Mouse (Mus musculus) CD4-positive helper T cell, adult 2 months (primary cell): ENCODE data around the gene Des.

Experiments
- DNase-seq: peaks from one replicate; pipeline ENCODE4 v3.0.0-alpha.2; 2012; ENCODE audit warnings: low read depth, missing footprints, low spot score

Des gene

DNA sequence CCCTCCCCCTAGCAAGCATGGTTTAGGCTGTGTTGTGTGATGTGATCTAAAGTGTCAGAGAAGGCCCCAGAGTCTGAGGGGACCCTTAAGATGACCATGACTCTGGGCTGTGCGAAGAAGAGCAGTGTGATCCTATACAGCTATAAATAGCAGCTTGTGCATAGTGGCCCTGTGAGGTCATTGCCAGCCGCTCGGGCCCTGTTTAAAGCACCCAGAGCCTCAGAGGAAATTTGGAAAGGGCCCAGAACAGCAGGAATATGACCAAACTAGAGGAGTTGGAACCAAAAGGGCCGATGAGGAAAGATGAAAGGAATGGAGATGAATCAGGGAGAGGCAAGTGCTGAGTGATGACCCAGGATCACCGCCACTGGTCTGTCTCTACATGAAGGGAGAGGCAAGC is 12.8 kb upstream of the Des start:
- no peak for DNase-seq

DNA sequence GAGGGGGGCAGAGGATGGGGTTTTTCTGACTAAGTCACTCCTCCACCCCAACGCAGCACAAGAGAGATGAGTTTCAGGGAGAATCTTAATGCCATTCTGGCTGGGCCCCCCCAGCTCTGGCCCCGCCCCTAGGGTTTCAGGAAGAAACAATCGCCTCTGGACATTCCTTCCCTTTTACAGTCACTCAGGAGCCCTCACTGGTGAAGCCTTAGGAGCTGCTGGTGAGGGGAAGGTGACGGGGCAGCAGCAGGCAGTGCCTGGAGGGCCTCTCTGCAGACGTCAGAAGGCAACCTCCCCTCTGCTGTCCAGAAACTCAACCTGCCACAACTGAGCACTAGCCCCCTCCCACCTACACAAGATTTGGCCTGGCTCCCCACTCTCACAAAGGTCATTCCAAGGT is 10.9 kb upstream of the Des start:
- DNase-seq: no peak

DNA sequence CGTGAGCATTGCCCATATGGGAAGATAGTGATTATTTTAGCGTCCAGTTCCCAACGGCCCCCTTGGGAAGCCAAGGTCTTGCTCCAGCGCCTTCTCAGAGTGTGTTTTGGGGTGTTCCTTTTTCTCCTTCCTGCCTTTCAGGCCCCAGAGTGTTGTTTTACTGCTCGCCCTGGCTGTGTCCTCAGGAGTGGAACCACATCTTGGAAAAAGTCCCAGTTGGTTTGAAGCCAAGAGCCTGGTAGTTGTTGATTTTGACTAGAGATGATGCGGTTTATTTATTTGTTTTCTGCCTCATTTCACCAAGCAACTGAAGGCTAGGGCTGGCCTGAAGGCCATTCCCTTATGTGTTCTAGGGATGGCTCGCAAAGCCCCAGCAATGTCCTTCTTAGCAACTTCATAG is 2.9 kb upstream of the Des start:
- no peak for DNase-seq

DNA sequence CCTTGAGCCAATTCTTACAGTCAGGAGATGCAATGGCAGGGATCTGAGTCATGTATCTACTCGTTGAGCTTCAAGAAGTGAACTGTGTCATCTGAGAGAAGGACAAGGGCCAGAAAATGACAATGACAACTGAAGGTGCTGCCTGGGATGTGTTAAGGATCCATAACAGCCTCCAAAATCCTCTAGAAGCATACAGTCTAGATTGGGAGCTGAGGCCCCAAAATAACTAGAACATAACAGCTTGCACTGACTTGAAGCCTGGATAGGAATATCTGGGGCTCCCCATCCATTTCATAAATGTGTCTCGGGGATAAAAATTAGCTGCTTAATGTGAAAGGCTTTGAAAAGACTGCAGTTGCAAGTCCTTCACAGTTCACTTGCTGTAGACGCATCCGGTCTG is 2.1 kb upstream of the Des start:
- DNase-seq: no peak

DNA sequence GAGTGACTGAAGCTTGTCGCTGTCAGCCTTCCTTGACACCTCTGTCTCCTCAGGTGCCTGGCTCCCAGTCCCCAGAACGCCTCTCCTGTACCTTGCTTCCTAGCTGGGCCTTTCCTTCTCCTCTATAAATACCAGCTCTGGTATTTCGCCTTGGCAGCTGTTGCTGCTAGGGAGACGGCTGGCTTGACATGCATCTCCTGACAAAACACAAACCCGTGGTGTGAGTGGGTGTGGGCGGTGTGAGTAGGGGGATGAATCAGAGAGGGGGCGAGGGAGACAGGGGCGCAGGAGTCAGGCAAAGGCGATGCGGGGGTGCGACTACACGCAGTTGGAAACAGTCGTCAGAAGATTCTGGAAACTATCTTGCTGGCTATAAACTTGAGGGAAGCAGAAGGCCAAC is 783 bp upstream of the Des start:
- no peak for DNase-seq

DNA sequence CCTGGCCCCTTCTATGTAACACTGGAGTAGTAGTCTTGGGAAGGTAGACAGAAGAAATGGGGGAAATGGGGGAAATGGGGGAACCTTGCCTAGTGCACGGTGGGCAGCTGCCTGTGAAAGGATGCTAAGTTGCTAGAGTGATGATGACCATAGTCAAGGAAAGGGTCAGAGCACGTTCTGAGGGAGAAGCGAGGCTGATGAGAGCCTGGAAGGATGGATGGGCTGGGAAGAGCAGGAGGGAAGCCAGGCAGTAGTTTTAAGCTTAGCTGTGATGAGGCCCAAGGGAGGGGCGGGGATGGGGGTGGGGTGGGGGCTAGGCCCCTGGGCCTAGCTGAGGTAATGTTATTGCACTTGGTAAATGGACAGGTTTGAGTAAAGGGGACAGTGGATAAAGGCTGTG is 994 bp downstream of the Des start:
- no peak for DNase-seq

DNA sequence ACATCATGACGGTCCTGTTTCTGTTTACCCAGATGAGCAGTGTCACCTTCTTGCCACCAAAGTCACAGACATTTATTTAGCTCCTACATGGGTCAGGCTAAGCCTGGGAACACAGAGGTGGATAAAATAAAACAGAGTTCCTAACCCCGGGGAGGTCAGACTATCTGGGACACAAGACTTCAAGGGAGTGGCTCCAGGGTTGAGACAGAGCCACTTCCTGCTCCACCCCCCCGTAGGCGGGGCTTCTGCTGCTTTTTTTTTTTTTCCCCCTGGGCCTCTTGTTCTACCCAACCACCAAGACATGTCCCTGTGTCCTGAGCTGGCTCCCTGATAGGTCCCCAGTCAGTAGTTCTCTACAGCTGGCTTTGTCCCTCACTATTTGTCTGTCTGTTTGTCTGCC is 1.6 kb downstream of the Des start:
- no peak for DNase-seq

DNA sequence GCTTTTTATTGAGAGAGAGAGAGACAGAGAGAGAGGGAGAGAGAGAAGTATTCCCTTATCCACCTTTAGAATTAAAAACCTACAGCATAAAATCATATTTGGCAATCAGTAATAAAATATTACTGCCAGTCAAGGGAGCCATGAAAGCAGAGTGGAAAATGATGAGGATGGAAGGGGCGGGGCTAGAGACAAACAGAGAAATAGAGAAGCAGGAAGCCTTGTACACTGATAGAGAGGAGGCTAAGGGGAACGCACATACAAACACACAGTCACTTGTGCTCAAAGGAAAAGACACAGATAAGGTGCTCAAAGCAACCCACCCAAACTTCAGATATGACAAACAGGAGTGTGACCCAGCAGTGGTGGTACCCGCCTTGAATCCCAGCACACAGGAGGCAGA is 3.7 kb downstream of the Des start:
- no peak for DNase-seq

DNA sequence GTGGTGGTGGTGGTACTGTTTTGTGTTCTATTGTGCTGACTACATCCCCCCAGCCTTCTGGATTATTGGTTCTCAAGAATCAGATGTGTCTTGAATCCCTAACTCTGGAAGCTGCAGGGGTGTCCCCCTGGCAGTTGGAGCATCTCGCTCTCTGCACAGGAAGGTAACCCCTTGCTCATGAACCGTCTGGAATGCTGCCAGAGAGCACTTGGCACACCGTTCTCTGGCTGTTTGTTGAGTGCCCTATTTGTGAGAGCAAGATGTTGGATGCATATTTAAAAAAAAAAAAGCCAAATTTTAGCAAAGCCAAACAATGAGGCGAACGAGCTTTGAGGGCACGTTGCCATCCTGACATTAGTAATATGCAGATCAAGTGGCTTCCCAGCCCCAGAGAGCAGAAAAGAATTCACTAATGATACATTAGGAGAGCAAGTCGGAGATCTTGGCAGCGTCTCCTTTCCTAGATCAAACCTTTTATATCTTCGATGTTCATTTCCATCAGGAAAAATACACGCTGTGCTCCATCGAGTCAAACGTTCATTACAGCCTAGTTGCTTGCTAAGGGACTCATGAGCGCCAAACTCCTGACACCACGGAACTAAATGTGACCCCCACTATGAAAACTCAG is 5.5 kb downstream of the Des start:
- no peak for DNase-seq

DNA sequence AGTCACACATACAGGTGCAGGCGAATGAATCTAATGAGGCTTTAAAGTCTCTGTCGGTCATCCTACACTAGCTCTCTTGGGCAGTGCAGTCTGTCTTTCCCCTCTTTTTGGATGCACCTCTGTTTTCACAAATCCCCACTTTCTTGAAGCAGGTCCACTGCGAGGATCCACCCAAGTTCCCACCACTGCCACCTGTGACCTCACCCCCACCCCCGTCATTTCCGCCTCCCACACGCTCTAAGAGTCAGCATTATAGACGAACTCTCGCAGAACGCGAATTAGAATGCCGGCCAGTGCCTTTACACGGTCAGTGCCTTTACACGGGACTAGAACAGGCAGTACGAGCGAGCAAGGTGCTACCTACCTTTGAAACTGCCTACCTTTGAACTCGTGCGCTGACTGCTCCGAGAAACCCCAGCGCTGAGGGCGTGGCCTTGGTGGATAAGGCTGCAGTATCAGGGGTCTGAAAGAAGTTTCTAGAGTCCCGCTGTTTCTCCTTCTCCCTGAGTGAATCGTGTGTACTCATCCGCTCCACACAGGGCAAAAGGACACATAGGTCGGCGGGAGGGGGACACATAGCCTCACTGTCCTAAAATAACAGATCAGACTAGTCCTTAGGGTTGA is 9.3 kb downstream of the Des start:
- DNase-seq: no peak

DNA sequence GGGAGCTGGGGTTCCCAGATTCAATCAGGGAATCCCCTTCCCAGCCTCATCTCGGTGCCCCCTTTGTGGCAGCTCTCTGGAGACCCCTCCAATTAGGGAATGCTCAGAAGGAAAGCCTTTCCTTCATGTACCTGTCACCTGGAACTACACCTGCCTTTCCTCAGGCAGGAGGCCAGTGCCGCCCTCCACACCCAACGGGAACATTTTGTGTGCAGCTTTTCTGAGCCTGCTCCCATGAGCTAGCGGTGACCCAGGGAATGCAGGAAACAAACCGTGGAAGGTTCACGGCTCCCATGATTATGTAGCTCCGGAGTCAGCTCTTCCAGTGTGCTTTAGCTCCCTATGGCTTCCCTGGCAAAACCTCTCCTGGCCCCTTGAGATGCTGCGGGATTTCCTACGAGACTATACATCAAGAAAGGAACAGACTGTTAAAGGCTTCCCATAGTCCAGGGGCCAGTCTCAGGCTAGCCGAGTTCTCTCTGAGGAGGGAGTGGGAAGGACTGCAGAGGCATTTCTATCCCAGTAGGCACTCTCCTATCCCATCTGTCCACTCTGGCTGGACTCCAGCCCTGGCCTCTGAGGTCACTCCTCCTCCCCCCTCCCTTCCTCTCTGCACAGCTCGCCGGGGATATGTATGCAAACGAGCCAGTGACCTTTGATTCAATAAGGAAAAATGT is 10.0 kb downstream of the Des start:
- no peak for DNase-seq

DNA sequence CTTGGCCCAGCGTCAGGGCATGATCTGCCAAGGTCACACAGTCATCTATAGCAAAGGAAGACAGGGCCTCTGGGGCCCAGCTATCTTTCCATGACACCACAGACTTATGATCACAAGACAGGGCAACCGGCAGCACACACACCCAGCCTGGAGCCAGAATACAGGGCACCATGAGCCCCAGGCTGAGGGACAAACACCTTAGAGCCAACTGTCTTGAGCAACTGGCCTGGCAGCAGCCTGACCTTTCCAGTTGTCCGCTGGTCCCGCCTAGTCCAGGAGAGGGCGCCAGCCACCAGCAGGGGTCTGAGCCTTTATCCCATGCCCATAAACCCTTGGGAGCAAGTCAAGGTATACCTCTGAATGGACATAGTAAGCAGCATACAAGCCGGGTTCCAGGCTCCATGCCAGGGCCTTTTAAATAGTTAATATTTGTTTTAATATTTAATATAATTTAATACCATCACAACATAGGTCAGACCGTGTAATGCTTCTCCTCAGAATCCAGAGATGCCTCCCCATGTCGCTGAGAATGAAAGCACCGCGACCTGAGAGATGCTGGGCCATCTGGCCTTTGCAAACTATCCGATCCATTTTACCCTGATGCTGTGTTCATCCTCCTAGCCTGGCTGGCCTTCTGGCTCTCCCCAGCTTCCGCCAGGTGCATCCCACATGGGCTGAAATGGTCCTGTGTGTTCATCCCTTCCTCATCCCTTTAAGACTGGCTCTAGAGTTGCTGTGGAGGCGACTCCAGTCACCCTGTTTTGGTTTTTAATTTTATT is 11.4 kb downstream of the Des start:
- no peak for DNase-seq

DNA sequence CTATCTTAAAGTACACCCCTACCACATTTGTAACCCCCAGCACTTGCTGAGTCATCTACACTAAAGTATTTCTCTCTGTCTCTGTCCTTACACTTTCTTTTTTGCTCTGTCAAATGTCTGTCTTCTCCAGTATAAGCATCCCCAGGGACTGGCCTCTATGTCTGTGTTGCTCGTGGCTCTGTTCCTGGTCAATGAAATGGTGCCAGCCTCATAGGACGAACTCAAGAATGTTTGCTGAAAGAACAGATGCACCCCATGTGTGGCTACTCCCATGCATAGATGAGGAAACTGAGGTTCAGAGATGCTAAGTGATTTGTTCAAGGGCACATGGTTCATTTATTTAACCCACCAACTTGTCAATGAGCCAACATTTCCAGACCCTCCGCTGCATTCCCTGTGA is 12.3 kb downstream of the Des start:
- no peak for DNase-seq

DNA sequence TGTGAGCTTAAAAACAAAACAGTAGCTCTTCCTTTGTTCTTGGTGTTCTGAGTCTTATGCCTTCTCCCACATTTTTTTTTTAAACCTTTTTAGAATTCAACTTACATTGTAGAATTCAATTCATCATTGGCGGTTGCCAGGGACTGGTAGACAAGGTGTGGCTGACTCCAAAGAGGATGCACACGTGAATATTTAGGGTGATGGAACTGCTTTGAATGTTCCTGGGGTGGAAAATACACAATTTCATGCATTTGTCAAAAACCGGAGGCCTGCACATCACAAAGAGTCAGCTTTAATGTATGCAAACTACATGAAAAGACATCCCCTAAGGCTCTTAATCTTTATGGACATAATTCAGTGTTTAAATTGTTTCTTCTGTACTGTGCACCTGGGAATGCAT is 13.1 kb downstream of the Des start:
- DNase-seq: no peak

DNA sequence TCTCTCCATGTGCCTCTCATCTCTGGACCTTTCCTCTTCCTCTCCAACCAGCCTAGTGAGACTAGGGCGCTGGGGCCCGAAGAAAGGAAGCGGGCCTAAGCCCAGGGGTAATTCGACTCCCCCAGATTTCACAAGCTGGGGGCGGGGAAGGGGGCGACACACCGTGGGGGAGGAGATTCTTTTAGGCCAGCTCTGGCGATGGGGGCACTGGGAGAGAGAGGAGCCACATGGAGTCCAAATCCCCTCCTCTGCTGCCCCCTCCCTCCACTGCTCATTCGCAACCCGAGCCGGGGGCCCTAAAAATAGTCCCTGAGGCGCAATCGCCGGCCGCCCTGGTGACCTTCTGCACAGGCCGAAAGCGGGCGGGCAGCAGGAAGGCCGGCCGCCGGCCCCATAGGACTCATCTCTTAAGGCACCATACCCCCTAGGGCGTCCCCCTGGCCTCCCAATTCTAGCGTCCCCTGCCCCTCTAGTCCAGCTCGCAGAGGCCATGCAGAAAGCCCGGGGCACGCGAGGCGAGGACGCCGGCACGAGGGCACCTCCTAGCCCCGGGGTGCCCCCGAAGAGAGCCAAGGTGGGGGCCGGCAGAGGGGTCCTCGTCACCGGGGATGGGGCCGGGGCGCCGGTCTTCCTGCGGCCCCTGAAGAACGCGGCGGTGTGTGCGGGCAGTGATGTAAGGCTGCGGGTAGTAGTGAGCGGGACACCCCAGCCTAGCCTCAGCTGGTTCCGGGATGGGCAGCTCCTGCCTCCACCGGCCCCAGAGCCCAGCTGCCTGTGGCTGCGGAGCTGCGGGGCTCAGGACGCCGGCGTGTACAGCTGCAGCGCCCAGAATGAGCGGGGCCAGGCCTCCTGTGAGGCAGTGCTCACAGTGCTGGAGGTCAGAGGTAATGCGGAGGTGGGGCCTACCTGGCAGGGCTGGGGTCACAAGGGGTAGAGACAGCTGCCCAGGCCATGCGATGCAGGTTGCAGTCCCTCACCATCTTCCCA is 15.1 kb downstream of the Des start, which contains the start of gene Speg:
Gene Speg (plus strand): TSS at position 348 of the 987 bp plus-strand sequence.
- DNase-seq: no peak

DNA sequence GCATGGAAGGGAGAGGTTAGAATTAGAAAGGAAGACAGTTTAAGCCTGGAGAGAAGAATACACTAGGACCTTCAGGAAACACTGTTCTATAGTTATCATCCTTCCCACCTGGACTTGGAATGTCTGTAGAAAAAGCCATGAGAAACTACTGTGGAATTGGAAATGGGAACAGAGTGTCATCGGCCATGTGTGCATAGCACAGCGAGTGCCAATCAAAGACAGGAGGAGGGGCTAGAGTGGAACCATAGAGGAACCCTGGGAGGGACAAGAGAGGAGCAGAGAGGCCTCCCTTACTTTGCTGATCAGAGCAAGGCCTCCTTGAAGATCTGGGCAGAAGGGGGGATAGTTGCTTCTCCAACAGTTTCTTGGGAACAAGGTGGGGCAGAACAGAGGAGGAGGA is 19.1 kb downstream of the Des start:
- DNase-seq: no peak

DNA sequence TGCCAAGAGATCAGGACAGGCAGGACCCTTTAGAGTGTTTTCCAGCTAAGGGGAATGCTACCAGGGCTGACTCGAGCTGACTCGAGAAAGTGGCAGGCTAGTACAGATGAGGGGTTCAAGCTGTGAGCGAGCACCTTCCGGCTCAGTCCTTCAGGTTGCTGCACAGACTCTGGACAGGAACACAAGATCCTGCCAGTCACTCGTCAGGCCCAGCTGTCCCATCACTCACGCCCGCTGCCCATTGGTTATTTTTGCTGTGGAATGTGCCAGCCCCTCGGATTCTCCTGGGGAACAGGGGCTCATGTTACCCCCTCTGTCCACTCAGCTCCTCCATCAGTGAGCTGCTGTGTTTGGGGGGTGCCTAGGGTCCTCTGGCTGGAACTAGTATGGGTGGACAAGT is 19.8 kb downstream of the Des start:
- DNase-seq: no peak

DNA sequence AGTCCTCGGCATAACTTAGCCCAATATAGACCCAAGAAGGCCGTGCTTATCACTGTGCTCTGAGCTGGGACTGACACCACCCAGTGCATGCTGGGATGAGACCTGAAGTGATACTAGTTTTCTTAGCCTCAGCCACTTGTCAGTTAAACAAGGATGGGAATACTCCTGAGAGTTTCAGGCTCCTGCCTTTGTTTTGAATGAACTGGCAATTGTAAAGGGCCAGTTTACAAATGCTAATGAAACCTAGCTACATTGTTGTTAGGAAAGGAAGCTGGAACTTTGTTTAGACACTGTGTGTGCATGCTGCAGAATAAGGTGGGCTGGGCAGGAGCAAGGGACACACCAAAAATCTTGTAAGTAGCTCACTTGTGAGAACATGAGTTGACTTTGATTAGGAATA is 20.8 kb downstream of the Des start:
- no peak for DNase-seq

DNA sequence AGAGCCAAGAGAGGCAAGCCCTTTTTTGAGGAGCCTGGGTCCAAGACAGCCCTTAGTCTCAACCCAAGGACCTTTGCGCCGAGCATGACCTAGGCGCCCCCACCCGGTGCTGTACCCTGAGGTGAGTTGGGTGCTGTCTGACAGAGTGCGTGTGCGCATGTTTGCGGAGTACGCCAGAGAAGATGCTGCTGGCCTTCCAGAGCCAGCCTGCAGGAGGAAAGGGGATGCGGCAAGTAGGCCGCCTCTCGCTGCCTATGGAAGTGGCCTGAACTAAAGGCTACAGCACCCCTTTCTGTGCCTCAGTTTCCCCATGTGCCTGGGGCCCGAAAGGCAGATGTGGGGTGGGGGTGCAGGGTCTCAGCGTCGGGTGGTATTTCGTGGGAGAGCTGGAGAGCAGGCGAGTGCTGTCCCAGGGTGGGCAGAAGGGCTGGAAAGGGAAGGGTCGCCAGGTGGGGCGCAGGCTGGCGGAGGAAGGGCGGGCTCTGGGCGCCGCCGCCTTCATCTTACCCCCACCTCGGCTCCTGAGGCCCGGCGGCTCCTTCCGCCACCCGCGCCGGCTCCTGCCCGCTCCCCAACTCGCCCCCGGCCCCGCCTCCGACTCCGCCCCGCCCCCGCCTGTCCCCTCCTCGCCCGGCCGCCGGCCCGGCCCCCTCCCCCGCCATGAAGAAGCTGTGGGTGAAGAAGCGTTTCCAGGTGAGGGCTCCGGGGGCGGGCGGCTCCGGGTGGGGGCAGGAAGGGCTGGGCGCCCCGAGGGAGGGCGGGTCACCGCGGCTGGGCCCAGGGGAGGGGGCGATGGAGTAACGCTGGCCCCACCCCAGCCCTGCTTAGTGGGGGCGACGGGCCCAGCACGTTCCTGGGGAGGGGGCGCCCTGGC is 21.6 kb downstream of the Des start:
- no peak for DNase-seq

DNA sequence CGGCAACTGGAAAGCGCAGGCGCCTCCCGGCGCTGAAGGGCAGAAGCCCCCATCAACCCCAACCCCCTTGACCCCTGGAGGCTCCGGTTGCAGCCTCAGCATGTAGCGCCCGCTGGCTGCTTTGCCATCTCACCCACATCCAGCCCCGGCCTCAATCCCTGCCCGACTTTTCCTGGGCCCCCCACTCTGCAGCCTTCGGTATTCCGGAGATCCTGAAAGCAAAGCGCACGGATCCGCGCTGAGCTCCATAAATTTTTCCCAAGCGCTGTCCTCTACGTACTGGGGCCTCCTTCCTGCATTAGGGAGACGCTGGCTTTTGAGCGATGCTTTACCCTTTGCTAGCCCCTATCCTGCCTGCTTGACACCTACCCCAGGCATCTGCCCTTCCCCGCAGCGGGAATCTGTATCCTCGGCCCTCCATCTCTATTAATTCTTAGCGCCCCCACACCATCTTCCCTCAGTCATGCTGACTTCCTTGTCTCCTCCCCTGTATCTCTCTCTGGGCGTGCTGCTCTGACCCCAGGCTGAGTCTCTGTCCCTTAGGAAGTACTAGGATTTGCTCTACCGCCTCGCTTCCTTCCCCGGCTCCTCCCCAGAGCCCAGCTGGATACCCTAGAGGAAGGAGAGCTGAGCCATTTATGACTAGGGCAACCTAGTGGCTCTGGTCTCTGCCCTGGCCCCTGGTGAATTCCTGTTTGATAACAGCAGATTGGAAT is 22.4 kb downstream of the Des start:
- DNase-seq: no peak
